Comparison of ENCODE assay signal across 8 mouse cellular contexts in the genomic region with DNA sequence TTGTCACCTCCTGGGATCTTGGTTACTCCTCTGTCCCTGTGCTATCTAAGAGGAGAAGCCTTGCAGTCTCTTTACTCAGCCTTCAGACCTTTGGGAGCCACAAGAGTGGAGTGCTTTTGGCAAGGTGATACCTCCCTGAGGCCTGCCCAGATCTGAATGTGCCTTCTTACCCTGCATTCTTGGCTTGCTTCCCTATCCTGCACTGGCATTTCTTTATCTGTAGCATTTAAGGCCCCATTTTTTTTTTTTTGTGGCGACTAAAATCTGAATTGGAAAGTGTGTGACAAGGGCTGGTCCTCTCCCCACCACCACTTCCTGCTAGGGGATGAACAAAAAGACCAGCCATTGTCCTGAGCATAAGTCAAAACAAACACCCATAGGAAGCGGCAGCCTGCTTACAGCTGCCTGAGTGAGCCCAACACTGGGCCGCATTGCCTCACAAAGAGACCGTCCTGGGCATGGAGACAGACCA.
DNase-seq lines count a peak whose midpoint lies in the region; ATAC-seq and TF ChIP-seq lines count a peak whose summit lies in the region.

No protein-coding gene starts in this region.

- H3K9me3 ChIP-seq in forebrain, embryonic 16.5 days (ENCODE audit: control insufficient read depth, low read length) = no peaks in the 10 kb centered on the region
- H3K9me3 ChIP-seq in intestine, embryonic 14.5 days (ENCODE audit: control insufficient read depth, low read length) = no peaks in the 10 kb centered on the region
- no peaks in the 10 kb centered on the region for H3K9me3 ChIP-seq in lung, embryonic 15.5 days
- no peaks in the 10 kb centered on the region for H3K9me3 ChIP-seq in stomach, postnatal 0 days (ENCODE audit: control insufficient read depth, low read length)

- peaks cover 36% of the 10 kb centered on the region for H3K4me1 ChIP-seq in forebrain, embryonic 16.5 days (replicated peaks; ENCODE audit: control insufficient read depth, insufficient read depth, low read length)
- peaks cover 35% of the 10 kb centered on the region for H3K4me1 ChIP-seq in intestine, embryonic 14.5 days (replicated peaks; ENCODE audit: control insufficient read depth, insufficient read depth, low read length)
- peaks cover 70% of the 10 kb centered on the region for H3K4me1 ChIP-seq in lung, embryonic 15.5 days
- peaks cover 4% of the 10 kb centered on the region; the same call in 1 of the 2 replicates for H3K4me1 ChIP-seq in stomach, postnatal 0 days (replicated peaks; ENCODE audit: control insufficient read depth, insufficient read depth)

- H3K27ac ChIP-seq in forebrain, embryonic 16.5 days (ENCODE audit: low read length) = peak overlapping the region; percentile 85; the same call in 1 of the 2 replicates
- H3K27ac ChIP-seq in intestine, embryonic 14.5 days (ENCODE audit: low read depth) = peak overlapping the region; percentile 72
- H3K27ac ChIP-seq in lung, embryonic 15.5 days = peak overlapping the region; percentile 89
- H3K27ac ChIP-seq in stomach, postnatal 0 days (replicated peaks) = peak overlapping the region; percentile 77; the same call in 1 of the 2 replicates

- 15% methylated on average over 4 of the region's 4 CpGs for WGBS in forebrain, embryonic 16.5 days
- WGBS in intestine, embryonic 14.5 days = 55% methylated on average over 4 of the region's 4 CpGs
- WGBS in lung, embryonic 15.5 days = 35% methylated on average over 4 of the region's 4 CpGs
- WGBS in stomach, postnatal 0 days = 50% methylated on average over 4 of the region's 4 CpGs

- ATAC-seq in forebrain, embryonic 16.5 days = peak; percentile 55; the same call in 1 of the 2 replicates
- peak; percentile 40; the same call in 1 of the 2 replicates for ATAC-seq in intestine, embryonic 14.5 days (replicated peaks; ENCODE audit: low FRiP score, low TSS enrichment, low read depth)
- peak; percentile 50; the same call in 1 of the 2 replicates for ATAC-seq in lung, embryonic 15.5 days (ENCODE audit: borderline replicate concordance, extremely low read depth, low FRiP score, low TSS enrichment)
- peak; percentile 31; the same call in 1 of the 2 replicates for ATAC-seq in stomach, postnatal 0 days (ENCODE audit: low FRiP score, low TSS enrichment)

- DNase-seq in 3134 (ENCODE audit: extremely low read depth, insufficient read length, low spot score) = peak; percentile 21
- DNase-seq in MN1 (ENCODE audit: low spot score) = peak; percentile 24
- DNase-seq in intestine, embryonic 14.5 days (ENCODE audit: low spot score) = no peak
- DNase-seq in stomach, postnatal 0 days (ENCODE audit: low spot score) = no peak
- no peak for DNase-seq in thymus, postnatal 10 days (ENCODE audit: low spot score in 2 of 2)
- no peak for DNase-seq in layer of hippocampus, adult 9-11 months

- H3K4me2 ChIP-seq in forebrain, embryonic 16.5 days (ENCODE audit: low read length) = no peak overlapping the region
- peak overlapping the region; percentile 32; the same call in 1 of the 2 replicates for H3K4me2 ChIP-seq in intestine, embryonic 14.5 days (ENCODE audit: low read length)
- H3K4me2 ChIP-seq in lung, embryonic 15.5 days = peak overlapping the region; percentile 44; the same call in 1 of the 2 replicates
- no peak overlapping the region for H3K4me2 ChIP-seq in stomach, postnatal 0 days (replicated peaks; ENCODE audit: low read depth)

- no peak overlapping the region for H3K9ac ChIP-seq in forebrain, embryonic 16.5 days (replicated peaks; ENCODE audit: low read depth, low read length)
- H3K9ac ChIP-seq in intestine, embryonic 14.5 days (ENCODE audit: low read length) = no peak overlapping the region
- H3K9ac ChIP-seq in lung, embryonic 15.5 days = no peak overlapping the region
- 0 out of 2 replicates have a peak overlapping the region, but pooled peaks have one; percentile 3 for H3K9ac ChIP-seq in stomach, postnatal 0 days (ENCODE audit: low read length)

- TF ChIP-seq EP300 in stomach, postnatal 0 days (optimal IDR thresholded peaks at IDR 0.05) = no peak

- no peaks in the 10 kb centered on the region for H3K27me3 ChIP-seq in forebrain, embryonic 16.5 days (replicated peaks; ENCODE audit: control insufficient read depth, insufficient read depth, low read length)
- H3K27me3 ChIP-seq in intestine, embryonic 14.5 days (replicated peaks; ENCODE audit: control insufficient read depth, insufficient read depth, low read length) = no peaks in the 10 kb centered on the region
- H3K27me3 ChIP-seq in lung, embryonic 15.5 days = no peaks in the 10 kb centered on the region
- H3K27me3 ChIP-seq in stomach, postnatal 0 days (ENCODE audit: control insufficient read depth, insufficient read depth, low read length) = no peaks in the 10 kb centered on the region

- H3K36me3 ChIP-seq in forebrain, embryonic 16.5 days (ENCODE audit: control insufficient read depth, insufficient read depth) = no peaks in the 10 kb centered on the region
- H3K36me3 ChIP-seq in intestine, embryonic 14.5 days (ENCODE audit: control insufficient read depth, insufficient read depth, low read length) = no peaks in the 10 kb centered on the region
- H3K36me3 ChIP-seq in lung, embryonic 15.5 days = no peaks in the 10 kb centered on the region
- H3K36me3 ChIP-seq in stomach, postnatal 0 days (ENCODE audit: control insufficient read depth, insufficient read depth, low read length) = no peaks in the 10 kb centered on the region

- H3K4me3 ChIP-seq in forebrain, embryonic 16.5 days (replicated peaks; ENCODE audit: low read length) = no peak overlapping the region
- H3K4me3 ChIP-seq in intestine, embryonic 14.5 days (ENCODE audit: low read depth, low read length) = no peak overlapping the region
- H3K4me3 ChIP-seq in lung, embryonic 15.5 days = no peak overlapping the region
- no peak overlapping the region for H3K4me3 ChIP-seq in stomach, postnatal 0 days (ENCODE audit: low read depth, low read length)

- TF ChIP-seq CTCF in stomach, postnatal 0 days (IDR thresholded peaks at IDR 0.05; ENCODE audit: low read depth) = no peak

Comparison
In these comparisons a context has a peak if more than half of its experiments do, and no peak if none do; other contexts are left out.
1. DNase-seq: peak in 3134 (single experiment) and MN1 (single experiment); none in intestine, embryonic 14.5 days (single experiment), stomach, postnatal 0 days (single experiment), thymus, postnatal 10 days (0 of 2) and layer of hippocampus, adult 9-11 months (single experiment).
2. H3K4me2 ChIP-seq: peak in intestine, embryonic 14.5 days (single experiment) and lung, embryonic 15.5 days (single experiment); none in forebrain, embryonic 16.5 days (single experiment) and stomach, postnatal 0 days (single experiment).
3. Peak in every context shown above with its lines, with median percentiles within 50 percentile points of each other: ATAC-seq and H3K27ac ChIP-seq.